Mouse (Mus musculus) C2C12 (cell line): ENCODE measurements at regions not wholly inside any gene's neighbourhood (a gene's known extent, or its start where the extent isn't known, plus 50 kb on each side); places are given as distances from the start of the nearest gene placed in this dataset.

ENCODE experiments used
- CEBPB ChIP-seq: IDR thresholded peaks from one replicate; pipeline ENCODE4 v1.6.1; 2011; ENCODE audit warnings: low read depth, mild to moderate bottlenecking, control low read depth, moderate library complexity
- CTCF ChIP-seq: IDR thresholded peaks from one replicate; pipeline ENCODE4 v1.5.1; 2011; ENCODE audit not compliant: control insufficient read depth, insufficient read depth, insufficient read length
- FOSL1 ChIP-seq: IDR thresholded peaks from one replicate; pipeline ENCODE4 v1.8.0; 2011; ENCODE audit warnings: mild to moderate bottlenecking, low read length; ENCODE audit not compliant: poor library complexity, insufficient read depth, severe bottlenecking
- MAX ChIP-seq: IDR thresholded peaks from one replicate; pipeline ENCODE4 v1.6.1; 2011; ENCODE audit warnings: mild to moderate bottlenecking, control low read depth
- MYOD1 ChIP-seq: IDR thresholded peaks from one replicate; pipeline ENCODE4 v1.6.1; 2011; ENCODE audit warnings: low read depth; ENCODE audit not compliant: control insufficient read depth, insufficient read length
- MYOG ChIP-seq: IDR thresholded peaks from one replicate; pipeline ENCODE4 v1.6.1; 2011; ENCODE audit not compliant: control insufficient read depth, insufficient read length; ENCODE audit errors: extremely low read depth
- USF1 ChIP-seq: IDR thresholded peaks from one replicate; pipeline ENCODE4 v1.6.1; 2011; ENCODE audit warnings: low read depth, mild to moderate bottlenecking, control low read depth, moderate library complexity

GRCm38 (mm10) chr15:36719241-36719640 is 288.3 kb downstream of the Zfp706 start:
- TF ChIP-seq CEBPB (no peak), MYOG (no peak), MYOD1 (no peak), CTCF (no peak), MAX (no peak), FOSL1 (no peak), USF1 (no peak)
